Mouse (Mus musculus) E14TG2a.4 (cell line): ENCODE measurements at regions not wholly inside any gene's neighbourhood (a gene's known extent, or its start where the extent isn't known, plus 50 kb on each side); places are given as distances from the start of the nearest gene placed in this dataset.

Experiments
- H3K27me3 ChIP-seq: 2 replicates; pipeline ENCODE4 v1.6.1; 2014; ENCODE audit warnings: low read length, control low read depth; ENCODE audit not compliant: insufficient read depth
- H3K36me3 ChIP-seq: 2 replicates; pipeline ENCODE4 v1.6.1; 2014; ENCODE audit warnings: low read length, control low read depth; ENCODE audit not compliant: insufficient read depth
- H3K4me1 ChIP-seq: replicated peaks from 2 replicates; pipeline ENCODE4 v1.6.1; 2014; ENCODE audit warnings: low read depth, low read length, control low read depth
- H3K4me3 ChIP-seq: replicated peaks from 2 replicates; pipeline ENCODE4 v1.5.1; 2014; ENCODE audit warnings: mild to moderate bottlenecking, low read length
- H3K9me3 ChIP-seq: 2 replicates; pipeline ENCODE4 v1.6.1; 2014; ENCODE audit warnings: low read length, control low read depth
- CTCF ChIP-seq: conservative IDR thresholded peaks from 2 replicates; pipeline ENCODE4 v1.5.1; 2014; ENCODE audit warnings: low read length
- NANOG ChIP-seq: IDR thresholded peaks from 2 replicates; pipeline ENCODE4 v1.6.1; 2014; ENCODE audit warnings: borderline replicate concordance, low read length, mixed read lengths
- POU5F1 ChIP-seq: IDR thresholded peaks from 2 replicates; pipeline ENCODE4 v1.6.1; 2014; ENCODE audit warnings: low read length, borderline replicate concordance

DNA sequence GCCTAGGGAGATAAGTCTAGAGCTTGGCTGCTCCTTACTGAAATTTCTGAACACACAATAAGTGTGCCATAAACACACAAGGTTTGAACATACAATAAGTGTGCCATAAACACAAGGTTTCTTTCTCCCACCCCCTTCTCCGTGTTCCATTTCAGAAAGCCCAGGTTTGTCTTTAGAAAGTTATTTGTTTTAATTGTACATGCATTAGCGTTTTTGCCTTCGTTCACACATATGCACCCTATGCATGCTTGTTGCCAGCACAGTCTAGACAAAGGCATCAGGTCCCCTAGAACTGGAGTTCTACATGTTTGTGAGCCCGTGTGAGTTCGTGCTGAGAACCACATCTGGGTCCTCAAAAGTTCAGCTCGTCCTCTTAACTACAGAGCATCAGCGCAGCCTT is 64.0 kb upstream of the Gpc5 start:
- H3K36me3 ChIP-seq: no peaks in the 10 kb centered on the region
- TF ChIP-seq NANOG (no peak), CTCF (no peak)

DNA sequence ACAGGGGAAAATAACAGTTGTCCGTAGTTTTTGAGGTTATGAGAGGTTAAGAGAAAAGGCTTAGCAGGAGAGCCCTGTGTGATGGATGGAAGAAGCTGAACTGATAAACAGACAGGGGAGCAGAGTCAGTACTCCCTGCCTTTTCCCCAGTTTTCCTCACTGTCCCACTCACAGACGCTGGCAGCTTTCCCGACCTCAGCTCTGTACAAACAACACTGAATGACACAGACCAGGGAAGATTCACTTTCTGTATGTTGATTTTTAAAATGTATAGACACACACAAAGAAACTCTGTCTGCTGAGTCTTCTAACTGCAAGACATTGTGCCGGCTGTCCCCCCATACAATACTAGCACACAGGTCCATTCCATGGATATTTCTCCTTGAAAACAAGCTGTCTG is 60.3 kb upstream of the Gpc5 start:
- no peak for TF ChIP-seq POU5F1
- no peak for TF ChIP-seq NANOG
- no peak for TF ChIP-seq CTCF
- Histone ChIP-seq H3K36me3 (no peaks in the 10 kb centered on the region), H3K4me3 (no peak overlapping the region), H3K4me1 (no peaks in the 10 kb centered on the region), H3K9me3 (no peaks in the 10 kb centered on the region), H3K27me3 (peaks cover 6% of the 10 kb centered on the region)

More for the DNA sequence above, 64.0 kb upstream of the Gpc5 start:
- Histone ChIP-seq H3K4me1 (no peaks in the 10 kb centered on the region), H3K9me3 (no peaks in the 10 kb centered on the region), H3K27me3 (0 out of 2 replicates have a peak, but pooled peaks cover 4% of the 10 kb centered on the region), H3K4me3 (no peak overlapping the region)

- no peaks in the 10 kb centered on the region for H3K9me3 ChIP-seq
- H3K4me3 ChIP-seq: no peak overlapping the region
- peaks cover 11% of the 10 kb centered on the region for H3K27me3 ChIP-seq
- TF ChIP-seq POU5F1 (no peak), CTCF (no peak)
- no peaks in the 10 kb centered on the region for H3K36me3 ChIP-seq
- no peaks in the 10 kb centered on the region for H3K4me1 ChIP-seq
Observed at GRCm38 (mm10) chr14:115033375-115033969, 58.5 kb upstream of the Gpc5 start.

GRCm38 (mm10) chr14:115034718-115035437 is 57.1 kb upstream of the Gpc5 start:
- Histone ChIP-seq H3K4me3 (no peak overlapping the region), H3K36me3 (no peaks in the 10 kb centered on the region), H3K27me3 (peaks cover 16% of the 10 kb centered on the region), H3K4me1 (no peaks in the 10 kb centered on the region), H3K9me3 (no peaks in the 10 kb centered on the region)
- TF ChIP-seq NANOG: no peak
- TF ChIP-seq POU5F1: no peak
- no peak for TF ChIP-seq CTCF

GRCm38 (mm10) chr14:115037086-115037793 is 54.8 kb upstream of the Gpc5 start:
- H3K9me3 ChIP-seq: no peaks in the 10 kb centered on the region
- H3K27me3 ChIP-seq: peaks cover 16% of the 10 kb centered on the region
- TF ChIP-seq CTCF (no peak), NANOG (no peak), POU5F1 (no peak)
- H3K36me3 ChIP-seq: no peaks in the 10 kb centered on the region
- H3K4me1 ChIP-seq: no peaks in the 10 kb centered on the region
- no peak overlapping the region for H3K4me3 ChIP-seq

DNA sequence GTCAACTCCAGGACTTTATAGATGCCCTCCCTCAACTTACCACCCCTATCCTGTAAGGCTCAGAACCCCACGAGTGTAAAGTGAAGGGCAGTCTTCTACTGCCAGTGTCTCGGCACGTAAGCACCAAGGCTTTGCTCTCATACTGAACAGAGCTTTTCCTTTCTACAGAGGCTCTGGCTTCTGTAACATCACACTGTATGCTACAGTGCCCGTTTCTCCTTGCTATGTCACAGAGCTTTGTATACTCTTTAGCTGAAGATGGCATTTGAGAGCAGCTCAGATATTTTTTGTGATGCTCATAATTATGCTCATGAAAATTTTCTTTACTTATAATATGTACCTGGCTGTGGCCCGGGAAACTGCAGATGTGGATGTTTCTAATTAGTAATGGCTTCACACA is 53.2 kb upstream of the Gpc5 start:
- Histone ChIP-seq H3K36me3 (peaks cover 14% of the 10 kb centered on the region), H3K4me1 (peaks cover 9% of the 10 kb centered on the region), H3K27me3 (peaks cover 15% of the 10 kb centered on the region), H3K9me3 (no peaks in the 10 kb centered on the region), H3K4me3 (no peak overlapping the region)
- no peak for TF ChIP-seq NANOG
- TF ChIP-seq CTCF: no peak
- no peak for TF ChIP-seq POU5F1

GRCm38 (mm10) chr14:115039524-115039923 is 52.5 kb upstream of the Gpc5 start:
- peaks cover 22% of the 10 kb centered on the region for H3K36me3 ChIP-seq
- peaks cover 17% of the 10 kb centered on the region for H3K4me1 ChIP-seq
- H3K9me3 ChIP-seq: no peaks in the 10 kb centered on the region
- H3K4me3 ChIP-seq: no peak overlapping the region
- TF ChIP-seq CTCF (no peak), NANOG (no peak), POU5F1 (no peak)
- H3K27me3 ChIP-seq: peaks cover 12% of the 10 kb centered on the region

DNA sequence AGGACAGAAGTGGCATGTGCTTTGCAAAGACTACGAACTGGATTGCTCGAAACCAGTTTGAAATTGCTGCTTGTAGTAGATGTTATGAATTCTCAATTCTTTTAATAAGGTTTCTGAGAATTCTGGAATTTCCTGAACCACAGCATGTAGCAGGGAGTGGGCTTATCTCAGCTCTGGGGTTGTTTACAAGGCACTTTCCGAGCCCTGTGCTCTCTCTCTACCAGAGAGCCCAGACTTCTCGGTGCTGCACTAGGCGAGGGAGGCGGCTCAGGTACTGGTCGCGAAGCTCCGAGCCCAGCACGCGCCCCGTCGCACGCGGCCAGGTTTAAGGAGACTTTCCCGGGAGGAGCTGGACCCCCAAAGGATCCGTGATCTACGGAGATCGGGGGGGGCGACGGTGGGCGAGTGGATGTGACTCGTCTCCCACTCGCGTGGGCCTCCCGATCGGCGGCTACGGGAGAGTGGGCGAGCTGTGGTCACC is 51.9 kb upstream of the Gpc5 start:
- Histone ChIP-seq H3K27me3 (peaks cover 10% of the 10 kb centered on the region), H3K36me3 (peaks cover 28% of the 10 kb centered on the region), H3K9me3 (no peaks in the 10 kb centered on the region), H3K4me1 (peaks cover 23% of the 10 kb centered on the region), H3K4me3 (peak overlapping the region; percentile 84)
- TF ChIP-seq POU5F1: no peak
- no peak for TF ChIP-seq CTCF
- TF ChIP-seq NANOG: no peak

DNA sequence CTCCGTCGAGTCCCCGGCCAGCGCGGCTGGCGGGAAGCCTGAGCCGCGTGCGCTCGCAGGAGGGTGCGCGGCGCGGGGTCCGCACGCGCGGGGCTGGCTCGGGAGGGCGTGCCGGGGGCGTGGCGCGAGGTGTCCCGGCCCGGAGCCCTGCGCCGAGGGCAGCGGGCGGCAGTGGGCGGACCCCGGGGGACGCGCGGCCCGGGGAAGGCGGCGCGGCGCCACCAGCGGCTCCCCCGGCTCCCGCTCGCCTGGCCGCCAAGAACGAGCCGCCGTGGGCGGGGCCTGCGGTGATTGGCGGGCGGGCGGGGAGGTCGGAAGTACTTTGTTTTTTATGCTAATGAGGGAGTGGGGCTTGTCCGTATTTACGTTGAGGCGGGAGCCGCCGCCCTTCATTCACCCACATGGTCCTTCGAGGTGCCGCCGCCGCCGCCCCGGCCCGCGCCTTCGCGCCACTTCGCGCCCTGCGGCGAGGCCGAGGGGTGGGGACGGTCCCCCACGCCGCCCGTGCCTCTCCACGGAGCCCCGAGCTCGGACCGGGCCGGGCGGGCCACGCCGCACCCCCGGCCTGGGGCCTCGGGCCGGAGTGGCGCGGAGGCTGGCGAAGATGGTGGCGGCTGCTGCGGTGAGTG is 51.3 kb upstream of the Gpc5 start:
- Histone ChIP-seq H3K4me1 (peaks cover 28% of the 10 kb centered on the region), H3K9me3 (no peaks in the 10 kb centered on the region), H3K4me3 (peak overlapping the region; percentile 84), H3K36me3 (peaks cover 33% of the 10 kb centered on the region), H3K27me3 (peaks cover 10% of the 10 kb centered on the region)
- TF ChIP-seq POU5F1: no peak
- TF ChIP-seq NANOG: no peak
- TF ChIP-seq CTCF: no peak
